Mouse (Mus musculus): ENCODE data around the gene Sult6b1. TPM values are rescaled to one million over a fixed set of nuclear protein-coding genes. Genes with fewer than 3 reads are reported as not detected.

Gene Sult6b1
- polyA plus RNA-seq, 1 experiment from 2014 or later: 0.08 TPM

DNA sequence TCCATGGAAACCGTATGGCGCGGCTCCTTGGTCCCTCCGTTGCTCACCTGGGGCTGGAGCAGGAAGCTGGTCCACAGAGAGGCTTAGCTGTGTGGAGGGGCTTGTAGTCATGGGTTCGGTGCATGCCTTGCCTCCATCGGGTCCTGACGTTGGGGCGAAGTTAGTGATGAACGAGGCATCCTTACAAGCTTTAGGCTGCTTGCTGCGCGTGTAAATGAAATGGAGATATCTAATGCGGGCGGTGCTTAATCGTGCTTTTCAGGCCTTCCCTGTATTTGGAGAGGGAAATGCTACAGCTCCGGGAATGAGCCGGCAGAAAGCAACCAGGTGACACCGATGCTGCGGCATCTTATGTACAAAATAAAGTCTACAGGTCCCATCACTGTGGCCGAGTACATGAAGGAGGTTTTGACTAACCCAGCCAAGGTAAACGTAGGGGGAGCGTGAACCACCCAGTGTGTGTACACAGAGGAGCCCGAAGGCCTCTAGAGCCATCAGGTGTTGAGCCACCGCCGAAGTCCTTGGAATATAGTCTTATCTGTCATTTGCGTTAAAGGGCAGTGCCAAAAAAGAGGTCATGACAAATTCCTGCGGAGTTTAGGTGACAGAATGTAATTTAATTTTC lies 30.5 kb upstream of the Sult6b1 start:
- peak; percentile 18; the same call in 1 of the 2 replicates for ATAC-seq
- peak overlapping the region; percentile 41; the same call in 1 of the 2 replicates for H3K27ac ChIP-seq (ENCODE audit: low read depth)

DNA sequence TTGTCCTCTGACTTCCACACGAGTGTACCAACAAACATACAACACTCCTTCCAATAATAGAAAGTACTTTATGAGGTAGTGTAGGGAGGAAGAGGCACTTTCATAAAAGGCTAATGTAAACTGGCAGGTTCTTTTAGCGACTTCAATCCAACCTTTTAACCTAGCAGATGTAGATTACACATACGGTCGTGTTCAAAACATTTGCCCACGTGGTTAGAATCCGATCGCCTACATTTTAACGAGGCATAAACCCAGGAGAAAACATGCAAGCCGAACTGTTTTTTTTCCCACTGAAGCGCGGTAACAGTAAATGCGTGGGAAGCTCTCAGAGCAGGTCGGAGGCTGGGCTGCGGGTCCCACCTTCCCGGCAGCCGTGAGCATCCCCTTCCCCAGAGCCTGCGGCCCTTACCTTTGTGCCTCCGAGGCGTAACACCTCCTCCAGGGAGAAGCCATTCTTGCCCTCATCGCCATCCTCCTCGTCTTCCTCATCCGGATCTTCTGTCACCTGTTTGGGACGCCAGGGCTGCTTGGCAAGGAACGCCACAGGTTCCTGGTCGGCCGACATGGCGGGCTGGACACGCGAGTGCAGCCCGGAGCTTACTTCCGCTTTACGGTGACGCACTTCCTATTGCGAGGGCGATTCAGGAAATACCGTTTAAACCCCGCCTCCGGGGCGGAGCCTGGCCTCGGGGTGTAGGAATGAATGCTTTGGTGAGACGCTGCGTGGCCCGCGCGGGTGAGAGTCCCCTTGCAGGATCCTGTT lies 29.9 kb upstream of the Sult6b1 start, which contains the start of the genes Cebpz and Ndufaf7:
Gene Cebpz (minus strand): TSS at position 601 of the 763 bp plus-strand sequence.
Gene Ndufaf7 (plus strand): TSS at position 671 of the 763 bp plus-strand sequence.
- peak; percentile 99 for DNase-seq
- no peak for TF ChIP-seq CTCF (IDR thresholded peaks at IDR 0.05; ENCODE audit: low read depth)
- TF ChIP-seq EP300 (IDR thresholded peaks at IDR 0.05; ENCODE audit: low read depth): no peak
- Histone ChIP-seq H3K36me3 (replicated peaks; ENCODE audit: insufficient read depth, low read length) (peaks cover 40% of the 10 kb centered on the region), H3K9me3 (ENCODE audit: low read length) (no peaks in the 10 kb centered on the region), H3K4me1 (ENCODE audit: insufficient read depth) (peaks cover 14% of the 10 kb centered on the region), H3K4me3 (ENCODE audit: low read depth, low read length) (peak within 1 kb of the TSS; percentile 88), H3K9ac (replicated peaks) (peak within 1 kb of the TSS; percentile 86), H3K4me2 (ENCODE audit: low read depth, low read length) (peak within 1 kb of the TSS; percentile 80), H3K27me3 (ENCODE audit: insufficient read depth, low read length) (no peaks in the 10 kb centered on the region), H3K27ac (ENCODE audit: low read depth) (peak within 1 kb of the TSS; percentile 70)
- WGBS (ENCODE audit: insufficient replicate concordance): under 1% methylated on average over 45 of the region's 45 CpGs
- ATAC-seq: peak; percentile 99

More for the DNA sequence above, 30.5 kb upstream of the Sult6b1 start:
- TF ChIP-seq CTCF (IDR thresholded peaks at IDR 0.05; ENCODE audit: low read depth): no peak
- no peak for TF ChIP-seq EP300 (IDR thresholded peaks at IDR 0.05; ENCODE audit: low read depth)
- Histone ChIP-seq H3K36me3 (replicated peaks; ENCODE audit: insufficient read depth, low read length) (peaks cover 40% of the 10 kb centered on the region), H3K4me2 (ENCODE audit: low read depth, low read length) (peak overlapping the region; percentile 80), H3K4me1 (ENCODE audit: insufficient read depth) (peaks cover 14% of the 10 kb centered on the region), H3K27me3 (ENCODE audit: insufficient read depth, low read length) (no peaks in the 10 kb centered on the region), H3K9ac (replicated peaks) (peak overlapping the region; percentile 86), H3K9me3 (ENCODE audit: low read length) (no peaks in the 10 kb centered on the region), H3K4me3 (ENCODE audit: low read depth, low read length) (peak overlapping the region; percentile 88)
- WGBS (ENCODE audit: insufficient replicate concordance): 10% methylated on average over 26 of the region's 26 CpGs
- peak; percentile 18 for DNase-seq

GRCm38 (mm10) chr17:78935857-78936256 lies 29.1 kb upstream of the Sult6b1 start:
- Histone ChIP-seq H3K4me3 (ENCODE audit: low read depth, low read length) (peak overlapping the region; percentile 88), H3K4me1 (ENCODE audit: insufficient read depth) (peaks cover 14% of the 10 kb centered on the region), H3K27ac (ENCODE audit: low read depth) (peak overlapping the region; percentile 70; the same call in 1 of the 2 replicates), H3K9me3 (ENCODE audit: low read length) (no peaks in the 10 kb centered on the region), H3K36me3 (replicated peaks; ENCODE audit: insufficient read depth, low read length) (peaks cover 44% of the 10 kb centered on the region), H3K4me2 (ENCODE audit: low read depth, low read length) (peak overlapping the region; percentile 80), H3K27me3 (ENCODE audit: insufficient read depth, low read length) (no peaks in the 10 kb centered on the region), H3K9ac (replicated peaks) (peak overlapping the region; percentile 86)
- DNase-seq: no peak
- ATAC-seq: no peak
- WGBS (ENCODE audit: insufficient replicate concordance): 32% methylated on average over 2 of the region's 2 CpGs
- TF ChIP-seq CTCF (IDR thresholded peaks at IDR 0.05; ENCODE audit: low read depth): no peak
- TF ChIP-seq EP300 (IDR thresholded peaks at IDR 0.05; ENCODE audit: low read depth): no peak

DNA sequence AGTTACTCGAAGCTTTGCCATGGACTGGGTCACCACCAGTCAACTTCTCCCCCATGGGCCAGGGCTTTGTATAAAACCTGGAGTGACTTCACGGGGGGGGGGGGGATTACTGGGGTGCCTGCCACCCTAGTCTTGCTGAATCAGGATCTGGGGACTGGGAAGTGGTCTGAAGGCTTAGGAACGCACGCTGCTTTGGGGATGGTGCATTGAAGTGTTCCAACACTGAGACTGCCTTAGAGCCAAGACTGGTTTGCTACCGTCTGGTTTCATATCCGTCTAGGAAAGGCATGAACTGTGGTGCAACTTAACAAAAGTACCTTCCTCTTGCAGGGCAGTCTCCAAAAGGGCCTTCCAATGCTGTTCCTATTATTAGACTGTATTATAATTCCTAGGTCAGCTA lies 10.9 kb upstream of the Sult6b1 start:
- no peak overlapping the region for H3K27ac ChIP-seq (ENCODE audit: low read depth)

GRCm38 (mm10) chr17:78916899-78917298 lies 10.1 kb upstream of the Sult6b1 start:
- H3K27me3 ChIP-seq (ENCODE audit: insufficient read depth, low read length): no peaks in the 10 kb centered on the region
- peaks cover 18% of the 10 kb centered on the region for H3K4me1 ChIP-seq (ENCODE audit: insufficient read depth)
- ATAC-seq (no peak), DNase-seq (no peak)
- peaks cover 27% of the 10 kb centered on the region for H3K36me3 ChIP-seq (replicated peaks; ENCODE audit: insufficient read depth, low read length)
- H3K4me3 ChIP-seq (ENCODE audit: low read depth, low read length): peak overlapping the region; percentile 70
- TF ChIP-seq EP300 (IDR thresholded peaks at IDR 0.05; ENCODE audit: low read depth): no peak
- no peak for TF ChIP-seq CTCF (IDR thresholded peaks at IDR 0.05; ENCODE audit: low read depth)
- peak overlapping the region; percentile 80 for H3K9ac ChIP-seq (replicated peaks)
- H3K9me3 ChIP-seq (ENCODE audit: low read length): no peaks in the 10 kb centered on the region
- peak overlapping the region; percentile 87 for H3K27ac ChIP-seq (ENCODE audit: low read depth)
- 2% methylated on average over 11 of the region's 11 CpGs for WGBS (ENCODE audit: insufficient replicate concordance)
- peak overlapping the region; percentile 87 for H3K4me2 ChIP-seq (ENCODE audit: low read depth, low read length)

More for the DNA sequence above, 10.9 kb upstream of the Sult6b1 start:
- Histone ChIP-seq H3K9ac (replicated peaks) (no peak overlapping the region), H3K36me3 (replicated peaks; ENCODE audit: insufficient read depth, low read length) (peaks cover 34% of the 10 kb centered on the region), H3K4me1 (ENCODE audit: insufficient read depth) (peaks cover 18% of the 10 kb centered on the region), H3K9me3 (ENCODE audit: low read length) (no peaks in the 10 kb centered on the region), H3K4me2 (ENCODE audit: low read depth, low read length) (peak overlapping the region; percentile 87), H3K27me3 (ENCODE audit: insufficient read depth, low read length) (no peaks in the 10 kb centered on the region), H3K4me3 (ENCODE audit: low read depth, low read length) (peak overlapping the region; percentile 70; the same call in 1 of the 2 replicates)
- TF ChIP-seq CTCF (IDR thresholded peaks at IDR 0.05; ENCODE audit: low read depth) (no peak), EP300 (IDR thresholded peaks at IDR 0.05; ENCODE audit: low read depth) (no peak)
- DNase-seq (peak; percentile 14), ATAC-seq (no peak)
- WGBS (ENCODE audit: insufficient replicate concordance): 53% methylated on average over 6 of the region's 6 CpGs

DNA sequence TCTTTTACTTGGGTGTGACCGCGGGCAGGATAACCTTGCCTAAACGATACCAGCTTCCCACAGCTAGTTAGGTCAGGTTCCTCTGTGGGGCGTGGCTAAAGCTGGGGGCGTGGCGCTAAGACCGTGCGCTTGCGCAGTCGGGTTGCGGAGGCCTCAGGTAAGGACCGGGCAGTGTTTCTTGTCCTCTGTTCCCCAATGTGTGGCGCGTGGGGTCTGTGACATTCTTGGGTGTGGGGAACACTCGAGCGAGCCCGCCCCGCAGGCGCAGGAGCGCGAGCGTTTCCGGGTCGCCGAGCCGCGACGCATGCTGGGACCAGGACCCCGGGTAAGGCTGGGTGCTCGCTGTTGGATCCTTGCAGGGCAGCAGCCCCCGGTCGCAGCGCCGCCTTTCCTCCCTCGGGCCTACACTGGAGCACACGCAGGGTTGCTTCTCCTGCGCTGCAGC lies 9.6 kb upstream of the Sult6b1 start, which contains the start of gene Cebpzos:
Gene Cebpzos (plus strand): TSS at position 132 of the 445 bp plus-strand sequence.
- H3K27me3 ChIP-seq (ENCODE audit: insufficient read depth, low read length): no peaks in the 10 kb centered on the region
- WGBS (ENCODE audit: insufficient replicate concordance): under 1% methylated on average over 37 of the region's 37 CpGs
- peaks cover 22% of the 10 kb centered on the region for H3K36me3 ChIP-seq (replicated peaks; ENCODE audit: insufficient read depth, low read length)
- no peaks in the 10 kb centered on the region for H3K9me3 ChIP-seq (ENCODE audit: low read length)
- peaks cover 18% of the 10 kb centered on the region for H3K4me1 ChIP-seq (ENCODE audit: insufficient read depth)
- H3K9ac ChIP-seq (replicated peaks): peak within 1 kb of the TSS; percentile 80
- H3K27ac ChIP-seq (ENCODE audit: low read depth): peak within 1 kb of the TSS; percentile 87
- TF ChIP-seq CTCF (IDR thresholded peaks at IDR 0.05; ENCODE audit: low read depth): no peak
- no peak for TF ChIP-seq EP300 (IDR thresholded peaks at IDR 0.05; ENCODE audit: low read depth)
- peak; percentile 91 for ATAC-seq
- DNase-seq: peak; percentile 96
- peak within 1 kb of the TSS; percentile 70 for H3K4me3 ChIP-seq (ENCODE audit: low read depth, low read length)
- peak within 1 kb of the TSS; percentile 87 for H3K4me2 ChIP-seq (ENCODE audit: low read depth, low read length)

Measured in liver, postnatal 0 days (tissue).